ENCODE assay signal across 13 mouse cellular contexts in the genomic region with DNA sequence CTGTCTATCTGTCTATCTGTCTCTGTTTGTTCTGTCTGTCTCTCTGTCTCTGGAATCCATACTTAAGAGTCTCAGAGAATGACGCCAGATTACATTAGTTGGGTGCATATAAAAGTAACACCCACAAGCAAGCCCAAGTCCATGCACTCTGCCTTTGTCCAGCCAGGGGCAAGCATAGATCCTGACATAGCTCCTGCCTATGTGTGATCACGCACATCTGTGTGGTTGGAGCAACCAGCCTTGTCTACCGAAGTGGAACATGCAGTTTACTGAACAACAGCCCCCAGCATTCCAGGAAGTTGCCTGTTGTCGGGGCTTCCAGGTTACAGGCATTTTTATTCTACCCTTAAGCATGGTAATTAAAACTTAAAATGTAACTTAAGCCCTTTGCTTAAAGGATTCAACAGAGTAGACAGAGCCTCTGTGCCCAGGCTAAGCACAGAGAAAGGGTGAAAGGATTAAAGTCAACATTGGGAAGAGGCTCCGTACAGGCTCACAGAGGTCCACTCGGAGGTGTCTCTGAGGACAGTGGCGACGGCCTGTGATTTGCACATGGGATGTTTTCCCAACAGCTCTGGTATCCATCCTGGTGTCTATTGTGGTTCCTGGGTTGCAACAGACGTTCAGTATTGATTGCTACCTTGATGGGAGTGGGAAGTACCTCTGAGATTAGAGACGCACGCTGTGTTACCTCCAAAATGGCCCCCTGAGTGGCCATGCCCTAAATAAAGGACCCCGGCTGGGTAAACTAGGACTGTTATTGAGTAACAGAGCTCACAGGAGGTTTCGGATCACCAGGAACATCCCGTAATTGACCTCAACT.
"Had no signal": no experiment of that assay in that cellular context is flagged by ENCODE, and none has a peak within 500 bp of the region (broad histone marks: within the 10 kb centered on the region; RNA-seq: fewer than 3 reads in every experiment).

No protein-coding gene starts in this region.

- H3K36me3 ChIP-seq: hindbrain, embryonic 15.5 days; limb, embryonic 13.5 days; liver, embryonic 15.5 days; midbrain, embryonic 10.5 days; midbrain, embryonic 15.5 days; neural tube, embryonic 13.5 days; stomach, embryonic 15.5 days had no signal

- H3K4me2 ChIP-seq: hindbrain, embryonic 15.5 days; limb, embryonic 13.5 days; liver, embryonic 15.5 days; midbrain, embryonic 15.5 days; neural tube, embryonic 13.5 days; stomach, embryonic 15.5 days had no signal

- H3K4me1 ChIP-seq: liver, embryonic 15.5 days; midbrain, embryonic 15.5 days; stomach, embryonic 15.5 days had no signal

- H3K4me3 ChIP-seq: hindbrain, embryonic 15.5 days; limb, embryonic 13.5 days; liver, embryonic 15.5 days; midbrain, embryonic 10.5 days; midbrain, embryonic 15.5 days; neural tube, embryonic 13.5 days; stomach, embryonic 15.5 days had no signal

- H3K9ac ChIP-seq: hindbrain, embryonic 15.5 days; limb, embryonic 13.5 days; liver, embryonic 15.5 days; midbrain, embryonic 15.5 days; neural tube, embryonic 13.5 days; stomach, embryonic 15.5 days had no signal

- H3K9me3 ChIP-seq: hindbrain, embryonic 15.5 days; limb, embryonic 13.5 days; liver, embryonic 15.5 days; midbrain, embryonic 10.5 days; midbrain, embryonic 15.5 days; neural tube, embryonic 13.5 days; stomach, embryonic 15.5 days had no signal

- H3K27me3 ChIP-seq: hindbrain, embryonic 15.5 days; limb, embryonic 13.5 days; liver, embryonic 15.5 days; midbrain, embryonic 15.5 days; neural tube, embryonic 13.5 days; stomach, embryonic 15.5 days had no signal

- DNase-seq: lung, adult 2 months; lung, postnatal 36 days; retina, postnatal 1 day; thymus, postnatal 36 days had no signal

- H3K27ac ChIP-seq: hindbrain, embryonic 15.5 days; limb, embryonic 13.5 days; liver, embryonic 15.5 days; midbrain, embryonic 10.5 days; midbrain, embryonic 15.5 days; neural tube, embryonic 13.5 days; stomach, embryonic 15.5 days had no signal

- ATAC-seq: intestine, embryonic 16.5 days; lung, postnatal 0 days; midbrain, embryonic 15.5 days had no signal
